Mouse (Mus musculus) spleen, adult 2 months (tissue): ENCODE data around the gene Gm21958. TPM values are rescaled to one million over a fixed set of nuclear protein-coding genes. Genes with fewer than 3 reads are reported as not detected.

ENCODE experiments used
- DNase-seq, 2 experiments: peaks; one replicate each; pipeline versions ENCODE4 v3.0.0 to v3.0.0-alpha.2; 2012 to 2021; ENCODE audit warnings: low spot score in 2 of 2, low read depth in 1 of 2
- H3K27ac ChIP-seq: fragments of 200-500 bp; 2 replicates; pipeline ENCODE4 v1.5.1; 2012; ENCODE audit warnings: low read length, inconsistent platforms; ENCODE audit not compliant: insufficient read depth
- H3K27me3 ChIP-seq: fragments of 200-500 bp; 2 replicates; pipeline ENCODE4 v1.6.1; 2012; ENCODE audit warnings: mild to moderate bottlenecking, moderate library complexity, low read length, inconsistent platforms; ENCODE audit not compliant: control insufficient read depth, insufficient read depth
- H3K36me3 ChIP-seq: fragments of 200-500 bp; 2 replicates; pipeline ENCODE4 v1.6.1; 2012; ENCODE audit warnings: mild to moderate bottlenecking, low read length, inconsistent platforms; ENCODE audit not compliant: control insufficient read depth, insufficient read depth
- H3K4me1 ChIP-seq: fragments of 200-500 bp; 2 replicates; pipeline ENCODE4 v1.6.1; 2011; ENCODE audit warnings: inconsistent platforms; ENCODE audit not compliant: control insufficient read depth, insufficient read depth, insufficient read length
- H3K4me3 ChIP-seq: fragments of 200-500 bp; 2 replicates; pipeline ENCODE4 v1.5.1; 2011; ENCODE audit warnings: mild to moderate bottlenecking, inconsistent platforms; ENCODE audit not compliant: insufficient read depth, insufficient read length; ENCODE audit errors: extremely low read depth
- CTCF ChIP-seq: fragments of 200-500 bp; IDR thresholded peaks from 2 replicates; pipeline ENCODE4 v1.5.1; 2011; ENCODE audit warnings: mild to moderate bottlenecking, inconsistent platforms; ENCODE audit not compliant: insufficient read depth, insufficient read length, insufficient replicate concordance; ENCODE audit errors: extremely low read depth
- POLR2A ChIP-seq: fragments of 200-500 bp; IDR thresholded peaks from 2 replicates; pipeline ENCODE4 v1.6.1; 2011; ENCODE audit warnings: low read depth, low read length, inconsistent platforms
- WGBS: fragments of 180-500 bp; shearing (Covaris S2); methylation state at CpG from one replicate; pipeline ENCODE4 v1.1.7; 2018; 5-methylcytosine and 5-hydroxymethylcytosine counted together
- polyA plus RNA-seq: library from polyadenylated mRNA; depleted of rRNA; stranded (reverse); fragments of >200 nt; gene quantifications from 2 replicates; pipeline ENCODE4 v1.2.3, GENCODE M21; 2012; rRNA removed

Gene Gm21958
- polyA plus RNA-seq, 1 experiment, result not detected

DNA sequence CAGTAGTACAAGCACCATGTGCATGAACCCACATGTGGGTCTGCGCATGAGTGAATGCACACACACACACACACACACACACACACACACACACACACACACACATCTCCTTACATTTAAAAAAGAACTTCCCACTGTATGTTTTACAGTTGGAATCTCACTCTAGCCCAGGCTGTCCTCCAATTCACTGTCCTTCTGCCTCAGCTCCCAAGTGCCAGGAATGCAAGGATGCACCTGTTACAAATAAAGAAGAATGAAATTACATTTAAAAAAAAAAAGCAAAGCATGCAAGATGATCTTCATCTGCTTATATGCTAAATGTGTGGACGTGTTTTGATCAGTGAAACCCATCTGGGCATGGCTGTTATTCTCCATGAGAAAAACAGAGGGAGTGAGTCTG, 37.3 kb downstream of the Gm21958 start:
- TF ChIP-seq CTCF (no peak), POLR2A (no peak)
- Histone ChIP-seq H3K27ac (no peak overlapping the region), H3K27me3 (no peaks in the 10 kb centered on the region), H3K36me3 (no peaks in the 10 kb centered on the region), H3K4me3 (no peak overlapping the region), H3K4me1 (no peaks in the 10 kb centered on the region)
- DNase-seq, result no peak
- WGBS, result 86% methylated on average over 2 of the region's 2 CpGs

DNA sequence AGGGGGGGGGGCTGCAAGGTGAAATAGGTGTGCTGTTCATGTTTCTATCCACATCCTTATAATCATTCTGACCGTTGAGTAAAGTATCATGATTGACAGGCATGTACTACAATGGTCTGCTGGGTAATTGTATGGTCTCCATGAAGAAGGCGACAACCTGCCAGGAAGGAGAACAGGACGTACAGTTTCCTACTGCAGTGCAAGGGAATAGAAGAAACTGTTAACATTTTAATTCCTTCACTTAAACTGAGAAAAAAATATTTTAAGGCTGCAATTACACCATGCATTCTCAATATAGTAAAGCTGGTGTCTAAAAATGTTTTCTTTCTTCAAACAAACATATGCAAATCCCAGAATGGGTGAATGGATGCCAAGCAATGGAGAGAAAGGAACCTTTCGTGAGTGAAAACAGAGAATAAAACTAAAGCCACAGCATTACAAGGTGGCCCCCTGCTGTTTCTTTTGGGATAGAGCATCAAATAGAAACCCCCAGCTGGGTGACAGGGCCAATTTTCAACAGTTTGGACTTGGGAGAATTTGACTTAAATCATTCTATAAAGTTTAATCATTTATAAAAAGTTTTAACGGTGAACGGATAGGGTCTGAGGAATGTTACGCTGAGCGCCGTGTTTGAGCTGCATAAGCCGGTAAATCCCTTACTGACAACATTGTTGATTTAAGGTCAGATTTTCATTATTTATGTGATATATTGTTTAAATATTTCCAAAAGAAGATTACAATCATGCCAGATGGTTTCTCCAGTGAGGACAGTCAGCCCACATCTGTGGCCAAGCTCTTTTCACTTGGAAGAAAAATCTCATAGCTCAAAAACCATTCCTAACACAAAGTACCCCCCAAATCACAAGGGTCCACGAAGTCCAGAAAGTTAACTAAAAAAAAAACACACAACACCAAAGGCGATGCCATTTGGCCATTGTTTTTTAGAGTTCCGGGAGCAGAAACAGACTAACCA, 41.3 kb downstream of the Gm21958 start:
- 72% methylated on average over 13 of the region's 13 CpGs for whole genome bisulfite sequencing
- no peak overlapping the region for H3K27ac ChIP-seq
- DNase-seq, result no peak
- H3K27me3 ChIP-seq, result no peaks in the 10 kb centered on the region
- H3K4me3 ChIP-seq, result no peak overlapping the region; the same call in 1 of the 2 replicates
- no peaks in the 10 kb centered on the region for H3K36me3 ChIP-seq
- H3K4me1 ChIP-seq, result no peaks in the 10 kb centered on the region
- TF ChIP-seq CTCF (peak; percentile 16; the same call in 1 of the 2 replicates), POLR2A (no peak)

DNA sequence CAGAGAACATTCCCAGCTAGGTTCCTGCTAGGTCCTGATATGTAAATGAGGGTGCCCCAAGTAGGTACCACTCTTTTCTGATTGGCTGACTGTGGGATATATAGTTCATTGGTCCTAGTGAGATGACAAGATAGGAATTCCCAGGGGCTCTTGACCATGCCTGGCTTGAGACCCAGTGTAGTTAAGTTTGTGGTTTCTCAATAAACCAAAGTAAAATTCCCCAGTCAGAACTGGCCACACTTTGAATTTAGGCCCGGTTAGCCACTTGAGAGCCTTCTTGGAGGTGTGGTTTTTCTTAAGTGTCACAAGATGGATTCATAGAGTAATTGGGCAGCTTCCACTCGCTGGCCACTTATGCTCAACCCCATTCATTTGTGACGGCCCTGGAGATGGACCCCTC, 42.0 kb downstream of the Gm21958 start:
- WGBS, result 80% methylated on average over 3 of the region's 3 CpGs
- TF ChIP-seq CTCF (no peak), POLR2A (no peak)
- no peaks in the 10 kb centered on the region for H3K27me3 ChIP-seq
- no peaks in the 10 kb centered on the region for H3K36me3 ChIP-seq
- H3K27ac ChIP-seq, result no peak overlapping the region
- no peak for DNase-seq
- no peaks in the 10 kb centered on the region for H3K4me1 ChIP-seq
- H3K4me3 ChIP-seq, result no peak overlapping the region

DNA sequence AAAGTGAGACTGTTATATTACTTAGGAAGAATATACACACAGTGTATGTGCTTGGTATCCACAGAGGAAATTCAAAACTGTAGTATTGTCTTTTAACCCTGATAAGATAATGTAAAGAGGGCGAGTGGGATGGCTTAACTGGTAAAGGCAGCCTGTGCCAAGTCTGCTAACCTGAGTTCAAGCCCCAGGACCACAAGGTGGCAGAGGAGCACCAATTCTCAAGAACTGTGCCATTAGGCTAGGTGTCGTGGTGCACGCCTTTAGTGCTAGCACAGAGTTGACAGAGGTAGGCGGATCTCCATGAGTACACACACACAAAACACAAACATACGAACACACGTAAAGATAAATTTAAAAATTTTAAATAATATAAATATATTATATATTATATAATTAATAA, 44.6 kb downstream of the Gm21958 start:
- H3K27me3 ChIP-seq, result no peaks in the 10 kb centered on the region
- H3K4me3 ChIP-seq, result no peak overlapping the region
- WGBS, result 80% methylated on average over 6 of the region's 6 CpGs
- no peaks in the 10 kb centered on the region for H3K4me1 ChIP-seq
- no peak overlapping the region for H3K27ac ChIP-seq
- H3K36me3 ChIP-seq, result no peaks in the 10 kb centered on the region
- TF ChIP-seq CTCF (peak; percentile 9; the same call in 1 of the 2 replicates), POLR2A (no peak)
- DNase-seq, result no peak

DNA sequence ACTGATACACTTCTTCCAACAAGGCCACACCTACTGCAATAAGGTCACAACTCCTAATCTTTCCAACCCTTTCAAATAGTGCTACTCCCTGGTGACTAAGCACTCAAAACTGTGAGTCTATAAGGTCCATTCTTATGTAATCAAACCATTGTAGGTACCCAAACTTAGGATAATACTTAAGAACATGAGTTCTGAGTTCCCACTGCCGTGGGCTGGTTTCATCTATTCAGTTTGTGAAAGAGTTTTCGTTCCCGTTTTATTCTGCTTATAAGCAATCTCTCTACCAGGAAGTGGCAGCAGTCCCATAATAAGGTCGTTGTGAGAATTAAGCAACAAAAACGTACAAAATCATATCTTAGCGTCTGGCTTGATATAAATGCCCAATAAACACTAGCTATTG, 45.4 kb downstream of the Gm21958 start:
- no peak for DNase-seq
- 71% methylated on average over 6 of the region's 6 CpGs for WGBS
- H3K4me3 ChIP-seq, result no peak overlapping the region
- H3K27me3 ChIP-seq, result no peaks in the 10 kb centered on the region
- TF ChIP-seq POLR2A (no peak), CTCF (no peak)
- no peaks in the 10 kb centered on the region for H3K4me1 ChIP-seq
- no peak overlapping the region for H3K27ac ChIP-seq
- no peaks in the 10 kb centered on the region for H3K36me3 ChIP-seq

DNA sequence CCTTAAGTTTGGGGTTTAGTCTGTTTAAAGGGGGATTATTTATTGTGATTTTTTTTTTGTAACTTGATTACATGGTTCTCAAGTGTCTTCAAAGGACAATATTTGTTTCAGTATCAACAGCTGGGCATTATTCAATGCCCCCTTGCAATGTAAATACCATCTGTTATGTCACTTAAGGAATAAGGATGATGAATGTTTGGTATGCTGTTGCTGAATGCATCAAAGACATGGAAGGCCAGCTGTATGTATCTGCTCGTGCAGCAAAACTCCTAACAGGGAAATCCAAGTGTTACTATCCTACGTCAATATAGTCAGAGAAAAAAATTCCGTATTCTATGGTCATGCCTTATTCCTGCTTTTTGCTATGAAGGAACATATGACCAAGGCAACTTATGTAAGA, 46.0 kb downstream of the Gm21958 start:
- 89% methylated on average over 3 of the region's 3 CpGs for WGBS

More for the DNA sequence above, 46.0 kb downstream of the Gm21958 start:
- DNase-seq, result no peak
- no peak for TF ChIP-seq CTCF
- no peak for TF ChIP-seq POLR2A
- H3K27ac ChIP-seq, result no peak overlapping the region
- H3K4me3 ChIP-seq, result no peak overlapping the region
- H3K4me1 ChIP-seq, result no peaks in the 10 kb centered on the region
- no peaks in the 10 kb centered on the region for H3K36me3 ChIP-seq
- no peaks in the 10 kb centered on the region for H3K27me3 ChIP-seq

Other genes starting within 250 kb of the Gm21958 start
- gene Supt20, start 21.5 kb downstream of the Gm21958 start, polyA plus RNA-seq, result 51.3 and 55.7 TPM in 2 replicates
- gene Exosc8, start 21.0 kb upstream of the Gm21958 start, polyA plus RNA-seq, result 24.3 and 25.5 TPM in 2 replicates
- 5.5 and 7.6 TPM in 2 replicates for gene Alg5, start 21.2 kb upstream of the Gm21958 start, polyA plus RNA-seq
- 0.23 and 0.28 TPM in 2 replicates for gene Smad9, start 41.2 kb upstream of the Gm21958 start, polyA plus RNA-seq
- gene Rfxap, start 93.4 kb upstream of the Gm21958 start, polyA plus RNA-seq, result 18.4 and 22.8 TPM in 2 replicates
- gene Sertm1, start 201.5 kb upstream of the Gm21958 start, polyA plus RNA-seq, result not detected in 2 replicates